Mouse (Mus musculus) Patski (cell line): Measurements from ENCODE around the gene Olfr791. TPM values are rescaled to one million over a fixed set of nuclear protein-coding genes. Genes with fewer than 3 reads are reported as not detected.

ENCODE experiments used
- ATAC-seq: fragments of 100-300 bp; one replicate; pipeline ENCODE4 v1.8.0; 2021
- CTCF ChIA-PET: fragments of 350-600 bp; sonication (Branson Sonifier 250); formaldehyde crosslinking; loops from one replicate; lab custom pipeline; 2022; ENCODE audit warnings: inconsistent platforms; lab: Charles Lee
- POLR2A ChIA-PET: fragments of 350-600 bp; sonication (Branson Sonifier 250); formaldehyde crosslinking; loops from one replicate; lab custom pipeline; 2022; ENCODE audit warnings: antibody characterized with exemption, inconsistent platforms; lab: Charles Lee
- DNase-seq: peaks from one replicate; pipeline ENCODE4 v3.0.0-alpha.2; 2011; ENCODE audit warnings: low read depth, low spot score
- H3K27me3 ChIP-seq: fragments of 371-371 bp; one replicate; pipeline ENCODE4 v1.5.1; 2021
- CTCF ChIP-seq: fragments of 100-300 bp; IDR thresholded peaks from one replicate; pipeline ENCODE4 v1.5.1; 2021
- in situ Hi-C: fragments of 300-500 bp; cut with MboI; formaldehyde crosslinking; loops from 3 replicates; pipeline ENCODE4 v1.11.1; 2018; ENCODE audit warnings: low pct_unique_long_range_greater_than_20kb, mixed read lengths
- polyA plus RNA-seq: library from polyadenylated mRNA; unstranded; gene quantifications from one replicate; pipeline ENCODE4 v1.2.3, GENCODE M21; 2021

Olfr791 gene
- polyA plus RNA-seq: not detected

DNA sequence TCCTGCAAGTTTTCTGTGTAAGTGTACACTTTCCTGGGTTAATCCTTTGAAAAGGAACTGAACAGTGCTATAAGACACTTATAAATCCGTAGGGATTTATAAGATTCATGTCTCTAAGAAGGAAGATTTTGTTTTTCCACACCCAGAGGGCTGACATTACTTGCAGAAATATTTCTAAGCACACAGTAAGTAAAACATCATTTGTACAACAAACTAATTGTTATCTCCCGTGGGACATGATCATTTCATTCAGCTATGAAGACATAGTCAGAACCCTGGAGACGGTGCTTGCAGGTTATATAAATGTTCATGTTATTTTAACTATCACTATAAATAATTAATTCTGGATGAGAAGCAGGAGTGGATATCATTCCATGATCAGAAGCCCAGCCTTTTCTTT, at the start of gene Olfr791:
Gene Olfr791, plus strand, starts transcription at position 301 of the 400 bp plus-strand sequence.
- ATAC-seq: no peak
- ChIA-PET CTCF (no interaction called here), POLR2A (no interaction called here)
- TF ChIP-seq CTCF: no peak
- H3K27me3 ChIP-seq: no peaks in the 10 kb centered on the region
- in situ Hi-C loops: no loop called here
- DNase-seq: no peak

DNA sequence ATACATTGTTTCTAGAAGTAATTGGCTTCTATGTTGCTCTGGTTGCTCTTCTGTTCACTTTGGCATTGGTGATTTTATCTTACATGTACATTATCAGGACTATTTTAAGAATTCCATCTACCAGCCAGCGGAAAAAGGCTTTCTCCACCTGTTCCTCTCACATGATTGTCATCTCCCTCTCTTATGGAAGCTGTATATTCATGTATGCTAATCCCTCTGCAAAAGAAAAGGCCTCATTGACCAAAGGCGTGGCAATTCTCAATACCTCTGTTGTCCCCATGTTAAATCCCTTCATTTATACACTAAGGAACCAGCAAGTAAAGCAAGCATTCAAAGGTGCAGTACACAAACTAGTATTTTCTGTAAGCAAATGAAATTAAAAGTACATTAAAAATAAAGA, 48.3 kb upstream of the Olfr791 start:
- POLR2A ChIA-PET: no interaction called here
- H3K27me3 ChIP-seq: no peaks in the 10 kb centered on the region
- no peak for DNase-seq
- no peak for TF ChIP-seq CTCF
- CTCF ChIA-PET: no interaction called here
- in situ Hi-C loops: no loop called here
- no peak for ATAC-seq

DNA sequence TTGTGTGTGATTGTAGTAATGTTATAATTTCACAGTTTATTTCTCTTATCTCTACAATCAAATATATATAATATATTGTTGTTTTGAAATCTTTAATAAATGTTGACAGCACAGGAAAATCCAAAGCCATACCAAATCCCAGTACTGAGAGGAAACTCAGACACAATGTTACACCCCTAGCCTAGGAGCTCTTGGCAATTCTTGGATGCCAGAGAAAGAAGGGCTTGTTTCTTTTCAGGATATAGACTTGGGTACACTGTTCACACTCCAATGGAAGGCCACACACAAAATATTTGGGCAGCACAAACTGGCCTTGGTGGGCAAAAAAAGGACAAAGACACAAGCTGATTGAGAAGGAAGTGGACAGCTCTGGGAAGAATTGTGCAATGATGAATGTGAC, 47.9 kb upstream of the Olfr791 start:
- no peaks in the 10 kb centered on the region for H3K27me3 ChIP-seq
- ChIA-PET CTCF (no interaction called here), POLR2A (no interaction called here)
- in situ Hi-C loops: no loop called here
- ATAC-seq (no peak), DNase-seq (no peak)
- no peak for TF ChIP-seq CTCF

DNA sequence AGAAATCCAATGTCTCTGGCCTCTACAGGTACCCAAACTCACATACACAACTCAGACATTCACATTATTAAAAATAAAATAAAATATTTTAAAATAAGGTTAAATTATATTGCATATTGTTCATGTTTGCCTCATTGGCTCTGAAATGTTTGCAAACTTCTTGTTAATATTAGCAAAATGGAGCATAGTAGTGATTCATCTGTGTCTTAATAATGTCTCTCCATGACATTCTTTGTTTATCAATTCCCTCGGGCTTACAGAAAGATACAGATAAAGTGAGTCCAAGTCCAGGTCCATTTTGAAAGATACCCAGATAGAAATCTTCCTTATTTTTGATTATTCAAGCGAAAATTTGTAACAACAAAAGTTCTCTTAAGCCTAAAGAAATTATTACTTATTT, 37.1 kb upstream of the Olfr791 start, which contains the start of gene Olfr789:
Gene Olfr789, plus strand, starts transcription at position 301 of the 400 bp plus-strand sequence.
- in situ Hi-C loops: no loop called here
- no peaks in the 10 kb centered on the region for H3K27me3 ChIP-seq
- ChIA-PET CTCF (no interaction called here), POLR2A (no interaction called here)
- TF ChIP-seq CTCF: no peak
- DNase-seq (no peak), ATAC-seq (no peak)

DNA sequence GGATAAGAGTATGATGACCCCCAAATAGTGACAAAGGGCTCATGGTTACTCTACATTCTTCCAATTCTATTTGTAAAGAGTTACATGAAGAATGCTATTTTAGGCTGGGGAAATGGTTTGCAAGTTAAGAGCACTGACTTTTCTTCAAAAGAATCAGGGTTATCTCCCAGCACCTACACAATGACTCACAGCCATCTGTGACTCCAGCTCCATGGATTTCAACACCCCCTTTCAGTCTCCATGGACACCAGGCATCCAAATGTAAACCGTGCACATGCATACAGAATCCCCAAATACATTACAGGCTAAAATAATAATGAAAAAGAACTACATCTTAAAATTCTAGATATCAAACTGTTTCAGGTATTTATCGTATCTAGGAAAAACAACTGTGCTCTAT, 31.5 kb upstream of the Olfr791 start:
- ChIA-PET POLR2A (no interaction called here), CTCF (no interaction called here)
- in situ Hi-C loops: no loop called here
- TF ChIP-seq CTCF: no peak
- no peak for ATAC-seq
- no peak for DNase-seq
- no peaks in the 10 kb centered on the region for H3K27me3 ChIP-seq

DNA sequence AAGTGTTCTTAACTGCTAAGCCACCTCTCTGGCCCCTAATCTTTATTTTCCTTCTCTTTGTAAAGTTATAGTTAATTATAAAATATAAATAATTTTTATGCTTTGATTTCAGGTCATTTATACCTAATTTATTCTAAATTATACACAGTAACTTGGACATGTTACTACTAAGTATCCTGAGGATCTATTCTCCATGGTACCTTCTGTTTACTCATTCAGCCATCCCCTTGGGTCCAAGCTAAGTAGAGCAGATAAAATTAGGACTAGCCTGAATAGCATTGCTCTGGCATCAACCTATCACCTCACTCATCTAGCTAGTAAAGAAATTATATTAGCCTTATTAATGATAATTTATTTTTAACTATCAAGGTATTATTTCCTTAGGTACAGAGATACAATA, 23.4 kb upstream of the Olfr791 start, which contains the start of gene Olfr790:
Gene Olfr790, plus strand, starts transcription at position 301 of the 400 bp plus-strand sequence.
- TF ChIP-seq CTCF: no peak
- in situ Hi-C loops: no loop called here
- H3K27me3 ChIP-seq: no peaks in the 10 kb centered on the region
- ATAC-seq: no peak
- ChIA-PET CTCF (no interaction called here), POLR2A (no interaction called here)
- no peak for DNase-seq

DNA sequence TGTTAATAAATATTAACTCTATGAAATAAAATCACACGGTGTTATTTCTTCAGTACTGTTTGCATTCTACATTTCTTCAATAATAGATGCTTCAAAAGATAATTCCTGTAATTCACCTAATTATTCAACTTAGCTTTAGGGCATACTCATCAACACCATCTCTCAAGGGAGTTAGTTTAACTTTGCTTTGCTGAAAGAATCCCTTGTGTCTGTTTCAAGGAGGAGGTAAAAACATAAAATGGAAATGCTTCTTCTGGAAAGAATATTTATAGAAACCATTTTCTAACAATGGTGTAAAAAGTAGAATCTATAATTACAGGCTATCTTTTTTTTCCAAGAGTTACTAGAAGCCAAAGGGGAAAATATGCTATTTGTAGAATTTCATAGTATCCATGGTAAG, 17.3 kb downstream of the Olfr791 start, which contains the start of gene Olfr792:
Gene Olfr792, plus strand, starts transcription at position 301 of the 400 bp plus-strand sequence.
- in situ Hi-C loops: no loop called here
- ATAC-seq (no peak), DNase-seq (no peak)
- no peaks in the 10 kb centered on the region for H3K27me3 ChIP-seq
- ChIA-PET POLR2A (no interaction called here), CTCF (no interaction called here)
- TF ChIP-seq CTCF: no peak

DNA sequence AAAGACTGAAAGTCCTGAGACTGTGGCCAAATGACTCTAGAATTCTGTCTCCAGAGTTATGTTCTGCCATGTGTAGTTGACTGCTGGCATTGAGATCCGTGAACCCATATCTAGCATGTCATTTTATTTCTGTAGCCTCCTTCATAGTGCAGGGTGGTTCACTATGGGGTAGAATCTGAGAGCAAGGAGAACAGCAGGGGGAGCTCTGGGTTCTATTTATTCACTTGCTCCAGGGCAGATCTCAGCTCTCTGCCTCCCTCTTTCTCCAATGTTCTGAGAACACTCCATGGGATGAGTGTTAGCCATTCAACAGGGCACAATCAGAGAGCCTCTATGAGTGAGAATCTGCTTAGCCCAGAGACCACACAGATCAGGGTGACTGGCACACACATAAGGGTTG, 27.8 kb downstream of the Olfr791 start:
- TF ChIP-seq CTCF: peak; percentile 38
- DNase-seq (no peak), ATAC-seq (no peak)
- in situ Hi-C loops: no loop called here
- no peaks in the 10 kb centered on the region for H3K27me3 ChIP-seq
- CTCF ChIA-PET: no interaction called here
- POLR2A ChIA-PET: no interaction called here

DNA sequence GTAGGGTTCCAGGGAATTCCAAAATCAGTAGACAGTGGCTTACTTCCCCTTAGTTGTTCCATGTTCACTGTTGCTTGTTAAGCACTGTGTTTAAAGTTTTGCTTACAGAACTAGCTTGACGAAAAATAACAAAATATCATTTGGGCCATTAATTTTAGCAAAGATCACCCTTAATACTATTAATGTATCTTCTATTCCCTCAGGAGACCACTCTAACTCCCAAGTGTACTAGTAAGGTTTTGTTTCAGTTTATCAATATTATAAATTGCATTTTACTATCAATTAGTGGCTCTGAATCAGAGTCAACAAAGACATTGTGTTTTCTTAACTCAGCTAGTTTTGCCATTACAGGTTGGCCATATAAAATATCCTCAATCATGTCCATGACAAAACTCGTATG, 45.8 kb downstream of the Olfr791 start, which contains the start of gene Olfr794:
Gene Olfr794, plus strand, starts transcription at position 301 of the 400 bp plus-strand sequence.
- TF ChIP-seq CTCF: no peak
- ChIA-PET CTCF (no interaction called here), POLR2A (no interaction called here)
- ATAC-seq (no peak), DNase-seq (no peak)
- peaks cover 9% of the 10 kb centered on the region for H3K27me3 ChIP-seq
- in situ Hi-C loops: loop anchor here (25.0 kb wide), 1 partner anchor 520 kb away; no protein-coding TSS in a partner anchor

DNA sequence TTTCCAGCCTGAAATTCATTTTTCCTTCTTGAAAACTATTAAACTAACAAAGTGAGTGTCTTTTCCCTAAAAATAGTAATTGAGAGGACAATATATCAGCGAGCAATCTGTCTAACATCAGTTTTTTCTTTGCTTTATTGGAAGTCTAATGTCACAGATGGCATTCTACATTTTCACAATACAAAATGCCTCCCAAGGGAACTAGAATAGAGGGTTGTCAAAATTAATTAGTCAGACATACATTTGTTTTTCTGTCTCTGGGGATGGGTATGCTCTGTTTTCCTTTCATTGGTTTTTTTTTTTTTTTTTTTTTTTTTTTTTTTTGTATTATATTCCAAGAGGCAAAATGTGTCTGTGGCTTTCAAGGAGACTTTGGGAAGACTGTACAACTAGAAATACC, 55.5 kb downstream of the Olfr791 start:
- in situ Hi-C loops: no loop called here
- ChIA-PET CTCF (no interaction called here), POLR2A (no interaction called here)
- TF ChIP-seq CTCF: no peak
- no peaks in the 10 kb centered on the region for H3K27me3 ChIP-seq
- DNase-seq (no peak), ATAC-seq (no peak)

Other genes starting within 250 kb of the Olfr791 start
- not detected for gene Olfr780, start 203.7 kb upstream of the Olfr791 start, polyA plus RNA-seq
- not detected for gene Olfr781, start 192.9 kb upstream of the Olfr791 start, polyA plus RNA-seq
- not detected for gene Olfr782, start 172.9 kb upstream of the Olfr791 start, polyA plus RNA-seq
- gene Olfr784, start 137.7 kb upstream of the Olfr791 start, polyA plus RNA-seq: 0.01 TPM
- gene Olfr785, start 116.4 kb upstream of the Olfr791 start, polyA plus RNA-seq: not detected
- gene Olfr786, start 94.5 kb upstream of the Olfr791 start, polyA plus RNA-seq: not detected
- gene Olfr787, start 59.9 kb upstream of the Olfr791 start, polyA plus RNA-seq: not detected
- gene Olfr788, start 50.8 kb upstream of the Olfr791 start, polyA plus RNA-seq: not detected
- gene Olfr789, start 37.0 kb upstream of the Olfr791 start, polyA plus RNA-seq: not detected
- not detected for gene Olfr790, start 23.3 kb upstream of the Olfr791 start, polyA plus RNA-seq
- not detected for gene Olfr792, start 17.4 kb downstream of the Olfr791 start, polyA plus RNA-seq
- not detected for gene Olfr794, start 45.9 kb downstream of the Olfr791 start, polyA plus RNA-seq
- not detected for gene Olfr796, start 90.8 kb downstream of the Olfr791 start, polyA plus RNA-seq
- not detected for gene Olfr798, start 106.1 kb downstream of the Olfr791 start, polyA plus RNA-seq
- gene Olfr799, start 115.7 kb downstream of the Olfr791 start, polyA plus RNA-seq: not detected
- gene Olfr800, start 135.9 kb downstream of the Olfr791 start, polyA plus RNA-seq: not detected
- not detected for gene Olfr801, start 152.1 kb downstream of the Olfr791 start, polyA plus RNA-seq
- not detected for gene Olfr802, start 166.4 kb downstream of the Olfr791 start, polyA plus RNA-seq
- not detected for gene Olfr803, start 172.5 kb downstream of the Olfr791 start, polyA plus RNA-seq
- not detected for gene Olfr804, start 181.4 kb downstream of the Olfr791 start, polyA plus RNA-seq
- gene Olfr805, start 207.6 kb downstream of the Olfr791 start, polyA plus RNA-seq: not detected
- not detected for gene Olfr806, start 220.1 kb downstream of the Olfr791 start, polyA plus RNA-seq
- not detected for gene Olfr807, start 236.0 kb downstream of the Olfr791 start, polyA plus RNA-seq
- gene Olfr808, start 243.7 kb downstream of the Olfr791 start, polyA plus RNA-seq: not detected